13 mouse cellular contexts compared by ENCODE assay signal in genomic region chr1:191122744-191123143, GRCm38 (mm10). TPM values are rescaled to one million over a fixed set of nuclear protein-coding genes. Genes with fewer than 3 reads are reported as not detected.
DNase-seq lines count a peak whose midpoint lies in the region; ATAC-seq lines count a peak whose summit lies in the region.
"Had no signal": no experiment of that assay in that cellular context is flagged by ENCODE, and none has a peak within 500 bp of the region (broad histone marks: within the 10 kb centered on the region; RNA-seq: fewer than 3 reads in every experiment).

No protein-coding gene starts in this region.

- ATAC-seq in monocyte, adult 5-6 weeks (replicated peaks; ENCODE audit: insufficient number of reproducible peaks, low FRiP score, low TSS enrichment, poor library complexity, severe bottlenecking): no peak
- ATAC-seq: forebrain, embryonic 15.5 days; intestine, embryonic 15.5 days had no signal

- DNase-seq in heart, adult 18-20 months: peak; percentile 29 to 72
- no peak for DNase-seq in heart, postnatal 4 days
- DNase-seq in monocyte, adult 2 months (ENCODE audit: low read depth in 1 of 2, low spot score in 2 of 2): peak; percentile 49 to 58
- peak; percentile 61 for DNase-seq in lung, postnatal 25 days (ENCODE audit: low spot score)
- DNase-seq in retina, embryonic 14.5 days (ENCODE audit: low spot score): no peak
- DNase-seq in thymus, postnatal 4 days: no peak
- DNase-seq: cerebellum, adult 8-10 months; midbrain, embryonic 14.5 days had no signal

RNA-seq across cellular contexts. Expression of gene Batf3, which starts 25.1 kb away (rescaled TPM):
- under 1 TPM; 0.25 to 0.93 TPM for total RNA-seq in heart, adult 18-20 months (2021)
- total RNA-seq in heart, postnatal 4 days (2021): 1 to 10 TPM; 1.7 to 1.8 TPM
- 1.6 to 2.5 TPM (median 2.3 TPM) in 3 replicates for total RNA-seq in monocyte, adult 5-6 weeks (2017)

RNA-seq across cellular contexts. Expression of gene Fam71a, which starts 41.9 kb away (rescaled TPM):
- not detected for total RNA-seq in heart, adult 18-20 months (2021)
- not detected for total RNA-seq in heart, postnatal 4 days (2021)
- total RNA-seq in monocyte, adult 5-6 weeks (2017): 0.21 to 3.1 TPM (median 1.3 TPM) in 3 replicates
- total RNA-seq: layer of hippocampus, adult 18-20 months; left cerebral cortex, adult 2 months had no signal

RNA-seq across cellular contexts. Expression of gene Nsl1, which starts 59.9 kb away (rescaled TPM):
- total RNA-seq in heart, adult 18-20 months (2021): under 1 TPM; 0.67 to 0.77 TPM
- 1 to 10 TPM; 6.7 to 6.8 TPM for total RNA-seq in heart, postnatal 4 days (2021)
- 1.2 to 3.1 TPM (median 2.9 TPM) in 3 replicates for total RNA-seq in monocyte, adult 5-6 weeks (2017)

Comparison
In these comparisons a context has a peak if more than half of its experiments do, and no peak if none do; other contexts are left out.
1. DNase-seq: peak in heart, adult 18-20 months (2 of 2), monocyte, adult 2 months (2 of 2) and lung, postnatal 25 days (single experiment); none in heart, postnatal 4 days (single experiment), retina, embryonic 14.5 days (single experiment) and thymus, postnatal 4 days (single experiment).